Mouse (Mus musculus): ENCODE data around the gene Sec14l4.

- TF ChIP-seq CTCF (IDR thresholded peaks at IDR 0.05; ENCODE audit: control insufficient read depth, insufficient read depth, insufficient replicate concordance, low read depth, low read length) = no peak
- no peak for TF ChIP-seq POLR2A (IDR thresholded peaks at IDR 0.05; ENCODE audit: control insufficient read depth, low read depth, low read length)
Observed at GRCm38 (mm10) chr11:4062523-4062922, 31.3 kb downstream of the Sec14l4 start.

All from testis, adult 2 months (tissue).